Mouse (Mus musculus): ENCODE data around the gene Lpin1. TPM values are rescaled to one million over a fixed set of nuclear protein-coding genes. Genes with fewer than 3 reads are reported as not detected.

Gene Lpin1
- polyA plus RNA-seq, 1 experiment from 2014 or later = 6.9 TPM

DNA sequence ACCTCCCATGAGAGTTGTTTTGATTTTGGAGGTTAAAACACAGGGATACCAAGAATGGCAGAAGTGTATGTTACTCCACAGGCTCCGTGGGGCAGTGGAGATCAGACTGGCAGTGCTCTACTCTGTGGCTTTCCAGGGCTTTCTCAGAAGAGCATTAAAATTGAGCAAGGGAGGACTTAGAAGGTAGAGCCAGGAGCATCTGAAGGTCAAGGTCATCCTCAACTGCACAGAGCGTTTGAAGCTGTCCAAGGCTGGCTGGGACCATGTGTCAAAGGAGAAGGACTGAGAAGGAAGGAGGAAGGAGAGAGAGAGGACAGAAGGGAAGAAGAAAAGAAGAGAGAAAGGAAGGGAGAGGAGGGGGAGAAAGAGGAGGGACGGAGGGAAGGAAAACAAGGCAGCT is 3.8 kb upstream of the Lpin1 start:
- H3K27ac ChIP-seq = no peak overlapping the region
- no peak overlapping the region for H3K4me2 ChIP-seq
- 0 out of 2 replicates have a peak, but pooled peaks cover 3% of the 10 kb centered on the region for H3K4me1 ChIP-seq
- H3K9me3 ChIP-seq (replicated peaks) = no peaks in the 10 kb centered on the region
- no peak overlapping the region for H3K4me3 ChIP-seq
- H3K9ac ChIP-seq = no peak overlapping the region
- no peaks in the 10 kb centered on the region for H3K36me3 ChIP-seq
- ATAC-seq = no peak
- H3K27me3 ChIP-seq (replicated peaks) = no peaks in the 10 kb centered on the region
- WGBS (ENCODE audit: insufficient replicate concordance) = 51% methylated on average over 3 of the region's 3 CpGs

DNA sequence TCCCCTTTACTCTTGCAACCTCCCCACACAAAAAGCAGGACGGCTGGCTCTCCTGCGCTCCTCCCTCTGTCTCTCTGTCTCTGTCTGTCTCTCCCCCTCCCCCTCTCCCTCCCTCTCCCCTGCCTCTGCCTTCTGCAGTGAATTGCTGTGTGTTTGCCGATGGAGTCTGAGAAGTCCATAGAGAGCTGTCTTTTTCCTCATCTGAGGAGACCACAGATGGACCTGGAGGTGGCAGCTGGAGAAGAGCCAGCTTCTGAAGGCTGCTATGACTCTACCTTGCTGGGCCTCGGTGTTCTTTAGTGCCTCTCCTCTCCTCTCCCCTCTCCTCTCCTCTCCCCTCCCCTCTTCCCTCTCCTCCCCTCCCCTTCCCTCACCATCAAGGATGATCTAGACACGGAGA is 5.1 kb downstream of the Lpin1 start:
- Histone ChIP-seq H3K4me3 (no peak overlapping the region), H3K9me3 (replicated peaks) (no peaks in the 10 kb centered on the region), H3K36me3 (no peaks in the 10 kb centered on the region), H3K27me3 (replicated peaks) (0 out of 2 replicates have a peak, but pooled peaks cover 3% of the 10 kb centered on the region), H3K9ac (no peak overlapping the region), H3K4me1 (peaks cover 6% of the 10 kb centered on the region; the same call in 1 of the 2 replicates), H3K27ac (no peak overlapping the region), H3K4me2 (no peak overlapping the region)
- ATAC-seq = no peak
- WGBS (ENCODE audit: insufficient replicate concordance) = 51% methylated on average over 5 of the region's 5 CpGs

DNA sequence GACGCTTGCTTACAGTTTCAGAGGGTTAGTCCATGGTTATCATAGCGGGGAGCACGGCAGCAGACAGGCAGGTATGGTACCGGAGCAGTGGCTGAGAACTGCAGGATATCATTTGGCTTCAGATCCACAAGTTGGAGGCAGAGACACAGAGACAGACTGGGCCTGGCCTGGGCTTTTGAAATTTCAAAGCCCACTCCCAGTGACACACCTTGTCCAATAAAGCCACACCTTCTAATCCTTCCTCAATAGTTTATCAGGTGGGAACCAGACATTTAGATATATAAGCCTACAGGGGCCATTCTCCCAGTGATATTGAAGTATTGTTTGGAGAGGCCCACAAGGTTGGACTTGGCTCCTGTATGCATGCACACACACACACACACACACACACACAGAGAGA is 8.5 kb downstream of the Lpin1 start:
- 58% methylated on average over 4 of the region's 4 CpGs for WGBS (ENCODE audit: insufficient replicate concordance)

DNA sequence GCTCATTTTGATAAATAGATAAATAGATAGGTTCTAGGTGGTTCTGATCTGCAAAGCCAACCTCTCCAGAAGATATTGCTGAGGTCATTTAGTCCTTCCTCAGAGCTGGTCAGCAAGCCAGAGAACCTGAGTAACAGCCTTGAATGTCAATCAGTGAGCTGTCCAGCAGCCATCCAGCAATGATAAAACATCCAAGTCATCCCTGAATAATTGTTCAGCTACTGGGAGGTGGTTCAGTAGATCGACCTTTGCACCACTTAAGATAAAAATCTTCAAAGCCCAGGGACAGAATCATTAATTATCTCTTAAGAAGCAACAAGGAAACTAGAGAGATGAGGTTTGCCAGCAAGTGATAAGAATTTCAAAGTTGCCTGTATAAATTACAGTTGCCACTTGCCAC is 10.4 kb downstream of the Lpin1 start:
- 24% methylated on average over 1 of the region's 1 CpGs for WGBS (ENCODE audit: insufficient replicate concordance)
- Histone ChIP-seq H3K4me3 (no peak overlapping the region), H3K27ac (no peak overlapping the region), H3K4me2 (no peak overlapping the region), H3K9ac (no peak overlapping the region), H3K9me3 (replicated peaks) (no peaks in the 10 kb centered on the region), H3K4me1 (peaks cover 6% of the 10 kb centered on the region; the same call in 1 of the 2 replicates), H3K27me3 (replicated peaks) (0 out of 2 replicates have a peak, but pooled peaks cover 3% of the 10 kb centered on the region), H3K36me3 (no peaks in the 10 kb centered on the region)
- ATAC-seq = no peak

More for the DNA sequence above, 8.5 kb downstream of the Lpin1 start:
- no peak overlapping the region for H3K4me3 ChIP-seq
- 0 out of 2 replicates have a peak, but pooled peaks cover 3% of the 10 kb centered on the region for H3K27me3 ChIP-seq (replicated peaks)
- no peak overlapping the region for H3K27ac ChIP-seq
- ATAC-seq = no peak
- peaks cover 6% of the 10 kb centered on the region; the same call in 1 of the 2 replicates for H3K4me1 ChIP-seq
- H3K36me3 ChIP-seq = no peaks in the 10 kb centered on the region
- no peaks in the 10 kb centered on the region for H3K9me3 ChIP-seq (replicated peaks)
- no peak overlapping the region for H3K4me2 ChIP-seq
- no peak overlapping the region for H3K9ac ChIP-seq

DNA sequence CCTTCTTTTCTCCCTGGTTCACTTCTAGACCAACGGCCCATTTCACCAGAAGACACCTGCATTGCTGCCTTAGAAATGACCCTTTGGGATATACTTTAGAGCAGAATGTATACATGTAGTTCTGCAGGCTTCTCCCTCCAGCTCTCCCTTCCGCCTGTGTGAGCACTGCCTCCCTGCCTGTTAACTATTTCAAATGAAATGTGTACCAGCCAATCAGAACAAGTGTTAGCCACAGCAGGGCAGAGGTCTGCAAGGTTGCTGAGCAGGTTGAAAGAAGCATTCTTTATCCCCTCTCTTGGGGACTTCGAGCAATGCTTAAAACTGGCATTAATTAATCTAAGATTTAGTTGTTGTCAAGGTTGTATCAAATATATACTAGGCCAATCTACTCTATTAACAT is 11.4 kb downstream of the Lpin1 start:
- no peak overlapping the region for H3K4me2 ChIP-seq
- H3K4me1 ChIP-seq = peaks cover 6% of the 10 kb centered on the region; the same call in 1 of the 2 replicates
- no peak for ATAC-seq
- H3K4me3 ChIP-seq = no peak overlapping the region
- 68% methylated on average over 3 of the region's 3 CpGs for WGBS (ENCODE audit: insufficient replicate concordance)
- H3K36me3 ChIP-seq = no peaks in the 10 kb centered on the region
- H3K27me3 ChIP-seq (replicated peaks) = 0 out of 2 replicates have a peak, but pooled peaks cover 3% of the 10 kb centered on the region
- no peak overlapping the region for H3K9ac ChIP-seq
- no peaks in the 10 kb centered on the region for H3K9me3 ChIP-seq (replicated peaks)
- no peak overlapping the region for H3K27ac ChIP-seq

DNA sequence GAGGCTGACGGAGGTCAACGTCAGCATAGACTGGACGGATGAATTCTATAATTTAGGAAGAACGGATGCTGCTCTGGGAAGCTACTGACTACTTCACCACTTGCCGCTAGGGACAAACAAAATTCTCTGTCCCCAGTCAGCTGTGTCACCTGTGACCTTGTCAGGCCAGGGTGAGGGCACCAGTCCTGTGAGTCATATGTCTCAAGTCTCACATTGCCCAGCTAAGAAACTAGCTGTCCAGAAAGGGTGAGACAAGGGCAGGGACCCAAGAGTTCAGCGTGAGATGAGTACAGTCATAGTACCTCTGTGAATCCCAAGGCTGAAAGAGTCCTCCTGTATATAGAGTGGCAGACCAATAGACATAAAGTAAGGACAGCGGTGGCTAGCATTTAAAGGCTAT is 17.0 kb downstream of the Lpin1 start:
- 83% methylated on average over 7 of the region's 7 CpGs for WGBS (ENCODE audit: insufficient replicate concordance)
- no peak for ATAC-seq

DNA sequence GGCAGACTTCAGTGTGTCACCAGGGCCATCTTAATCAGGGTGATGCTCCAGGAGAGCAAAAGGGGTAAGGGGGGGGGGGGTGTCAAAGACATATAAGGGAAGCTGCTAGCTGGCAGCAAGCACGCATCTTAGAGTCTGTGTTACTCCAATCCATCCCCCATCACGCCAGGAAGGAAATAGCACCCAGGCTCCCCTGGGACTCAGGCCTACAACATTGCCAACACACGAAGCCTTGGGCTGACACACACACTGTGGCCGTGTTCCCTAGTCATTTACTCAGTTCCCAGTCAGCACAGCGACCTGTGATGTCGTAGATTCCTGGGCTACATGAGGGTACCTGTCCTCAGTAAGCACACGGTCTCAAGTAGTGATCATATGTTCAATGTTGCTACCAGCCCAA is 17.8 kb downstream of the Lpin1 start:
- H3K4me3 ChIP-seq = no peak overlapping the region
- H3K27me3 ChIP-seq (replicated peaks) = no peaks in the 10 kb centered on the region; the same call in 1 of the 2 replicates
- no peak for ATAC-seq
- no peak overlapping the region for H3K9ac ChIP-seq
- no peak overlapping the region for H3K4me2 ChIP-seq
- 70% methylated on average over 7 of the region's 7 CpGs for WGBS (ENCODE audit: insufficient replicate concordance)
- H3K27ac ChIP-seq = no peak overlapping the region
- no peaks in the 10 kb centered on the region for H3K36me3 ChIP-seq
- no peaks in the 10 kb centered on the region for H3K9me3 ChIP-seq (replicated peaks)
- H3K4me1 ChIP-seq = peaks cover 45% of the 10 kb centered on the region

More for the DNA sequence above, 17.0 kb downstream of the Lpin1 start:
- Histone ChIP-seq H3K9ac (no peak overlapping the region), H3K9me3 (replicated peaks) (no peaks in the 10 kb centered on the region), H3K4me3 (no peak overlapping the region), H3K4me1 (peaks cover 37% of the 10 kb centered on the region), H3K27ac (no peak overlapping the region), H3K27me3 (replicated peaks) (no peaks in the 10 kb centered on the region; the same call in 1 of the 2 replicates), H3K4me2 (no peak overlapping the region), H3K36me3 (no peaks in the 10 kb centered on the region)

DNA sequence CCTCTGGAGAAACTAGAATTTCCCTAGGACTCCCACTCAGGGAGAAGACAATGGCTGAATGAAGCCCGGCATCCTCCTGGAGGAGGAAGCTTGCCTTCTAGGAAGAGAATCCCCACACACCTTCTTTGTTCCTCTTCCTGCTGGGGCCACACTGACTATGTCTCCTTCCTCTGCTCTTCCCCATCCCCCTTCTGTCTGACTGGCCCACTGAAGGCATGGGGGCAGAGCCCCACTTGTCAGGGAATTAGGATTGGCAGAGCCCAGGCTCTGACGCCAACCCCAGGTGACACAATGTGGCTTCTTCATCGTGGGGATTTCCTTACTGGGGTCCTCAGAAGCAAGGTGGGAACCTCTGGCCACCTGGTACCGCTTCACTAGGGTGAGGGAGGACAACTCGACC is 18.3 kb downstream of the Lpin1 start:
- no peaks in the 10 kb centered on the region; the same call in 1 of the 2 replicates for H3K27me3 ChIP-seq (replicated peaks)
- H3K4me1 ChIP-seq = peaks cover 51% of the 10 kb centered on the region
- no peak overlapping the region for H3K4me2 ChIP-seq
- WGBS (ENCODE audit: insufficient replicate concordance) = 60% methylated on average over 5 of the region's 5 CpGs
- H3K27ac ChIP-seq = no peak overlapping the region
- H3K9me3 ChIP-seq (replicated peaks) = no peaks in the 10 kb centered on the region
- H3K4me3 ChIP-seq = no peak overlapping the region
- no peak for ATAC-seq
- no peaks in the 10 kb centered on the region for H3K36me3 ChIP-seq
- H3K9ac ChIP-seq = no peak overlapping the region

DNA sequence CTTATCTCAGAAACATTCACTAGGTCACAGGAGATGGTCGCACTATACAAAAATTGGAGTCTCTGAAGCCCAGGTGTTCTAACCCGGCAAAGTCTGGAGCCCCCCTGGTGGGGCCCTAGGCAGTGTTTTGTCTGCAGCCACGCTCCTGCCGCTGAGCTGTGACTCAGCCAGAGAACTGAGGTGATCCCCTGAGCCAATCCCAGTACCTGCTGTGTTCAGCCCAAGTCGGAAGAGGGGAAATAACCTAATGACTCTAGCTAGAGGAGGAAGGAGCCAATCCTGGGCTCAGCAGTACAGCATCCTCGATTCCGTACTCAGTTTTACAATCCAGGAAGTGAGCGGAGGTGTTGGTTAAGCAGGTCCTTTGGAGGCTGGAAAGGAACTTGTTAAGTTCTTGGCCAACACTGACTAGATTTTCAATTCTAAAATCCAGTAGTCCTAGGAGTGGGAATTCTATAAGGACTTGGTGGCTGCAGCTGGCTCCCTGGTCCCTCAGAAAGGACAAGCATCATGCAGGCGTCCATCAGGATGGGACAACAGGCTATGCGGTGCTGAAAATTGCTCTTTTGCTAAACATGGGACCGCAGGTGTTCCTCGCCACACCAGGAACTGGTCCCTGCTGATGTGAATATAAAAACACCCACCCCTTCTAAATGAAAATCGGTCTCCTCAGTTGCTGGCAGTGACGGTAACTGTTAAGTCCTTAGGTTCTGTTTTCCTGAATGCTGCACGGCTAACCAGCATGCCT is 19.1 kb downstream of the Lpin1 start:
- WGBS (ENCODE audit: insufficient replicate concordance) = 15% methylated on average over 15 of the region's 15 CpGs
- H3K4me3 ChIP-seq = peak overlapping the region; percentile 39

DNA sequence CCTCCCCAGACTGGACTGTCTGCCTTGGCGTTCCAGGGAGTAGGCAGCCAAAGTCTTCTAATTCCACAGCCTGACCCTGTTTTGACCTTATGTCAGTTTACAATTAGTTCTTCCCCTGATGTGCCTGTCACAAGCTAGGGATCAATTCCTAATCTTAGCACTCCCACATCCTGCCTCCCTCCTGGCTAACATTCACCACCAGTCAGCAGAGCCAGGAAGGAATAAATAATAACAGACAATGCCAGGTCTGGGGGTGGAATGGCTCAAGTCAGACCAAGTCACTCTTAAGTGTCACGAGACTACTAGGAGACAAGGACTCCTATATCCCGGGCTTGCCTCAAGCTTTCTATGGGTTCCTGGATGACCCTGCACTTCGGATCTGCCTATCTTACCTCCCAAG is 20.8 kb downstream of the Lpin1 start:
- H3K27me3 ChIP-seq (replicated peaks) = no peaks in the 10 kb centered on the region; the same call in 1 of the 2 replicates
- ATAC-seq = no peak
- peaks cover 74% of the 10 kb centered on the region for H3K4me1 ChIP-seq
- H3K36me3 ChIP-seq = no peaks in the 10 kb centered on the region
- peak overlapping the region; percentile 97 for H3K4me2 ChIP-seq
- H3K9me3 ChIP-seq (replicated peaks) = no peaks in the 10 kb centered on the region
- no peak overlapping the region for H3K9ac ChIP-seq
- peak overlapping the region; percentile 73 for H3K4me3 ChIP-seq
- no peak overlapping the region for H3K27ac ChIP-seq
- 22% methylated on average over 4 of the region's 4 CpGs for WGBS (ENCODE audit: insufficient replicate concordance)

More for the DNA sequence above, 19.1 kb downstream of the Lpin1 start:
- Histone ChIP-seq H3K36me3 (no peaks in the 10 kb centered on the region), H3K9me3 (replicated peaks) (no peaks in the 10 kb centered on the region), H3K27me3 (replicated peaks) (no peaks in the 10 kb centered on the region; the same call in 1 of the 2 replicates), H3K4me2 (peak overlapping the region; percentile 62), H3K27ac (peak overlapping the region; percentile 50; the same call in 1 of the 2 replicates), H3K9ac (peak overlapping the region; percentile 37), H3K4me1 (peaks cover 59% of the 10 kb centered on the region)
- peak; percentile 65 for ATAC-seq

DNA sequence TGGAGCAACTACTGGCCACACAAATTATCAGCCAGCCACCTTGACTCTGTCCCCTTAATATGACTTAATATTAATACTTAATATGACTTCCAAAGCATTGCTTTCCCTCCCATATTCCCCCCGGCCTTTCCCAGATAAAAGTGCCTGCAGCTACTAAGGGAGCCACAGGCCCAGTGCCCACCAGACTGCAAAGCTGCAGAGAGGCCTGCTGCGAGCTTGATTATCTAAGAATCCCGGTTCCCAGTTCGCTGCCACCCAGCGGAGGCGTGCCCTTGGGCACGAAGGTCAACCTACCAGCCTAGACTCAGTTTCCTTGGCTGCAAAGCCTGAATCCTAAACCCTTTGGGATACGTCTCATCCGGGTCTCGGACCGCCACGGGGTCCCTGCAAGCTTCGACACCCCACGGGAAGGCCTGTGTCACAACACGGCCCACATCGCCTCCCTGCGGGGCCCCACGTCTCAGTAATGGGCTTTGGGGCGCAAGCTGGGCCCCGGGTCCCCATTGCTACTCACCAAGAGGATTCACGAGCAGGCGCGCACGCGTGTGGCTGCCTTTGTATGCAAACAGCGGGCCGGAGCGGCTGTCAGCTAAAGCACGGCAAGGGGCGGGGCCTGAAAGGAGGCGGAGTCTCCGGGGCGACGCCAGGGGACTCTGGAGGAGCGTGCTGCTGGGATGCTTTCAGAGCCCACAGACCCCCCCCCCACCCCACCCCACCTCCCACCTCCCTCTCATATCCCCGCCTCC is 21.4 kb downstream of the Lpin1 start:
- Histone ChIP-seq H3K36me3 (no peaks in the 10 kb centered on the region), H3K9ac (peak overlapping the region; percentile 80), H3K9me3 (replicated peaks) (no peaks in the 10 kb centered on the region), H3K4me1 (peaks cover 80% of the 10 kb centered on the region), H3K4me3 (peak overlapping the region; percentile 73), H3K27ac (peak overlapping the region; percentile 81), H3K4me2 (peak overlapping the region; percentile 97), H3K27me3 (replicated peaks) (no peaks in the 10 kb centered on the region; the same call in 1 of the 2 replicates)
- ATAC-seq = peak; percentile 71
- WGBS (ENCODE audit: insufficient replicate concordance) = under 1% methylated on average over 36 of the region's 36 CpGs
